Mouse (Mus musculus) CH12.LX (cell line): ENCODE measurements around the gene Diexf. TPM values are rescaled to one million over a fixed set of nuclear protein-coding genes. Genes with fewer than 3 reads are reported as not detected.

ENCODE experiments used
- DNase-seq: peaks from one replicate; pipeline ENCODE4 v3.0.0-alpha.2; 2013; ENCODE audit errors: extremely low read depth
- H3K27ac ChIP-seq: 2 replicates; pipeline ENCODE4 v1.5.1; 2012; ENCODE audit warnings: low read depth, mild to moderate bottlenecking, control low read depth, moderate library complexity; ENCODE audit not compliant: insufficient read depth
- H3K27me3 ChIP-seq: replicated peaks from 2 replicates; pipeline ENCODE3; 2012; ENCODE audit warnings: inconsistent platforms
- H3K36me3 ChIP-seq, 2 experiments: replicated peaks in 1 of 2; 2 replicates each; pipeline versions ENCODE3 to v1.6.1; 2012; ENCODE audit warnings: inconsistent platforms in 1 of 2, low read length in 1 of 2, mild to moderate bottlenecking in 1 of 2, mixed read lengths in 1 of 2, moderate library complexity in 1 of 2; ENCODE audit not compliant: control insufficient read depth in 1 of 2, insufficient read depth in 1 of 2
- H3K4me1 ChIP-seq, 2 experiments: 2 replicates each; pipeline ENCODE4 v1.6.1; 2012; ENCODE audit warnings: inconsistent platforms in 1 of 2, moderate library complexity in 1 of 2; ENCODE audit not compliant: insufficient read depth in 2 of 2, control insufficient read depth in 1 of 2
- H3K4me2 ChIP-seq: 2 replicates; pipeline ENCODE4 v1.6.1; 2012; ENCODE audit warnings: low read depth, mild to moderate bottlenecking, control low read depth; ENCODE audit not compliant: poor library complexity, insufficient read depth, severe bottlenecking
- H3K4me3 ChIP-seq, 3 experiments: fragments of 150-350 bp in 1 of 3; sonication (generic) in 1 of 3; replicated peaks in 1 of 3; 2 replicates each; pipeline versions ENCODE3 to v1.5.1; 2011 to 2012; ENCODE audit warnings: low read depth in 2 of 3, low read length in 2 of 3, mild to moderate bottlenecking in 2 of 3, moderate library complexity in 2 of 3, control low read depth in 1 of 3, improper control_type of control experiment in 1 of 3, inconsistent platforms in 1 of 3, mixed read lengths in 1 of 3; ENCODE audit not compliant: poor library complexity in 1 of 3
- H3K79me2 ChIP-seq: replicated peaks from 2 replicates; pipeline ENCODE4 v1.6.1; 2012; ENCODE audit warnings: mild to moderate bottlenecking, moderate library complexity; ENCODE audit not compliant: control insufficient read depth, poor library complexity, insufficient read depth, severe bottlenecking; ENCODE audit errors: extremely low read depth
- H3K9ac ChIP-seq: 2 replicates; pipeline ENCODE4 v1.6.1; 2012; ENCODE audit warnings: low read depth, mild to moderate bottlenecking, control low read depth, moderate library complexity; ENCODE audit not compliant: insufficient read depth
- H3K9me3 ChIP-seq: replicated peaks from 2 replicates; pipeline ENCODE3; 2012; ENCODE audit warnings: low read length, inconsistent platforms, mixed read lengths
- CHD2 ChIP-seq: IDR thresholded peaks from 2 replicates; pipeline ENCODE4 v1.6.1; 2011; ENCODE audit warnings: low read length, improper control_type of control experiment
- CTCF ChIP-seq, 2 experiments: IDR thresholded peaks in 1 of 2; conservative IDR thresholded peaks in 1 of 2; 2 replicates each; pipeline ENCODE4 v1.5.1; 2011 to 2012; ENCODE audit warnings: low read depth in 2 of 2, low read length in 2 of 2, improper control_type of control experiment in 1 of 2, inconsistent platforms in 1 of 2, mild to moderate bottlenecking in 1 of 2, moderate library complexity in 1 of 2
- E2F4 ChIP-seq: IDR thresholded peaks from 2 replicates; pipeline ENCODE4 v1.6.1; 2011; ENCODE audit warnings: low read depth, low read length, improper control_type of control experiment; ENCODE audit not compliant: insufficient replicate concordance
- EP300 ChIP-seq: IDR thresholded peaks from 2 replicates; pipeline ENCODE4 v1.6.1; 2011; ENCODE audit warnings: low read length, improper control_type of control experiment
- ETS1 ChIP-seq: conservative IDR thresholded peaks from 2 replicates; pipeline ENCODE4 v1.6.1; 2012; ENCODE audit warnings: low read depth, mild to moderate bottlenecking, inconsistent platforms, low read length, improper control_type of control experiment, moderate library complexity
- GABPA ChIP-seq: IDR thresholded peaks from 2 replicates; pipeline ENCODE4 v1.6.1; 2012; ENCODE audit warnings: low read depth, low read length, improper control_type of control experiment, inconsistent platforms; ENCODE audit not compliant: insufficient replicate concordance
- HCFC1 ChIP-seq: IDR thresholded peaks from 2 replicates; pipeline ENCODE4 v1.6.1; 2012; ENCODE audit warnings: low read depth, mild to moderate bottlenecking, inconsistent platforms, low read length, improper control_type of control experiment
- IRF4 ChIP-seq: IDR thresholded peaks from 2 replicates; pipeline ENCODE4 v1.6.1; 2014; ENCODE audit warnings: low read depth, mild to moderate bottlenecking, inconsistent platforms, low read length, improper control_type of control experiment
- JUN ChIP-seq: IDR thresholded peaks from 2 replicates; pipeline ENCODE4 v1.6.1; 2011; ENCODE audit warnings: low read depth, mild to moderate bottlenecking, low read length, improper control_type of control experiment, moderate library complexity; ENCODE audit not compliant: insufficient read depth
- JUND ChIP-seq: conservative IDR thresholded peaks from 2 replicates; pipeline ENCODE4 v1.6.1; 2011; ENCODE audit warnings: low read depth, low read length, improper control_type of control experiment
- KAT2A ChIP-seq: IDR thresholded peaks from 2 replicates; pipeline ENCODE4 v1.6.1; 2012; ENCODE audit warnings: low read length, improper control_type of control experiment, inconsistent platforms; ENCODE audit not compliant: insufficient replicate concordance
- MAX ChIP-seq: IDR thresholded peaks from 2 replicates; pipeline ENCODE4 v1.6.1; 2011; ENCODE audit warnings: low read length, improper control_type of control experiment
- MAZ ChIP-seq: IDR thresholded peaks from 2 replicates; pipeline ENCODE4 v1.6.1; 2012; ENCODE audit warnings: low read depth, mild to moderate bottlenecking, inconsistent platforms, low read length, improper control_type of control experiment, moderate library complexity
- MEF2A ChIP-seq: IDR thresholded peaks from 2 replicates; pipeline ENCODE4 v1.6.1; 2014; ENCODE audit warnings: low read depth, mild to moderate bottlenecking, inconsistent platforms, low read length, improper control_type of control experiment, borderline replicate concordance
- MXI1 ChIP-seq: IDR thresholded peaks from 2 replicates; pipeline ENCODE4 v1.6.1; 2011; ENCODE audit warnings: mild to moderate bottlenecking, low read depth, low read length, improper control_type of control experiment
- MYC ChIP-seq: IDR thresholded peaks from 2 replicates; pipeline ENCODE4 v1.6.1; 2011; ENCODE audit warnings: low read depth, mild to moderate bottlenecking, improper control_type of control experiment, low read length
- NELFE ChIP-seq: IDR thresholded peaks from 2 replicates; pipeline ENCODE4 v1.6.1; 2011; ENCODE audit warnings: low read depth, low read length, improper control_type of control experiment
- PAX5 ChIP-seq: IDR thresholded peaks from 2 replicates; pipeline ENCODE4 v1.6.1; 2012; ENCODE audit warnings: low read length, inconsistent platforms, mixed read lengths
- POLR2A ChIP-seq: IDR thresholded peaks from 2 replicates; pipeline ENCODE4 v1.6.1; 2011; ENCODE audit warnings: low read depth, mild to moderate bottlenecking, improper control_type of control experiment, low read length
- POLR2AphosphoS2 ChIP-seq: IDR thresholded peaks from 2 replicates; pipeline ENCODE4 v1.6.1; 2011; ENCODE audit warnings: low read depth, low read length, improper control_type of control experiment
- SMC3 ChIP-seq: IDR thresholded peaks from 2 replicates; pipeline ENCODE4 v1.6.1; 2011; ENCODE audit warnings: low read depth, low read length, improper control_type of control experiment
- USF1 ChIP-seq: IDR thresholded peaks from 2 replicates; pipeline ENCODE4 v1.6.1; 2014; ENCODE audit warnings: low read depth, mild to moderate bottlenecking, inconsistent platforms, low read length, improper control_type of control experiment
- ZKSCAN1 ChIP-seq: IDR thresholded peaks from 2 replicates; pipeline ENCODE4 v1.6.1; 2012; ENCODE audit warnings: low read depth, inconsistent platforms, low read length, improper control_type of control experiment, borderline replicate concordance
- ZMIZ1 ChIP-seq: IDR thresholded peaks from 2 replicates; pipeline ENCODE4 v1.6.1; 2012; ENCODE audit warnings: low read depth, mild to moderate bottlenecking, inconsistent platforms, low read length, improper control_type of control experiment
- dilution Hi-C: fragments of 300-500 bp; cut with MboI; formaldehyde crosslinking; loops from 2 replicates; pipeline ENCODE4 v1.14.3; 2020; ENCODE audit warnings: low sequenced_read_pairs; ENCODE audit not compliant: extremely low pct_unique_long_range_greater_than_20kb, extremely low pct_ligation_motif_present
- in situ Hi-C: fragments of 300-500 bp; cut with MboI; formaldehyde crosslinking; loops from 3 replicates; pipeline ENCODE4 v1.14.3; 2019; ENCODE audit warnings: low sequenced_read_pairs, low pct_ligation_motif_present, low pct_unique_long_range_greater_than_20kb, mixed read lengths
- polyA plus RNA-seq: library from polyadenylated mRNA; unstranded; fragments of >175 nt; gene quantifications from 2 replicates; pipeline ENCODE4 v1.2.1, GENCODE M21; 2012; ENCODE audit warnings: low read depth; ENCODE audit not compliant: insufficient read length
- total RNA-seq, 2 experiments: library from RNA; depleted of rRNA; stranded (reverse); fragments of 300-350 nt in 1 of 2; fragments of >200 nt in 1 of 2; gene quantifications; 2 replicates each; pipeline ENCODE4 v1.2.3; 2012 to 2014

Gene Diexf
- total and polyA plus RNA-seq, 3 experiments, result 11.4 to 39.7 (median 17.8) TPM

GRCm38 (mm10) chr1:193157111-193157492 is 27.0 kb upstream of the Diexf start:
- no peak for TF ChIP-seq KAT2A
- TF ChIP-seq JUN, result no peak
- TF ChIP-seq SMC3, result no peak
- TF ChIP-seq MAZ, result no peak
- no peak for TF ChIP-seq MYC
- no peak for TF ChIP-seq USF1
- TF ChIP-seq ZMIZ1, result no peak
- TF ChIP-seq POLR2A, result no peak
- no peak for TF ChIP-seq ZKSCAN1
- no peak for TF ChIP-seq MEF2A
- no peak for TF ChIP-seq CHD2
- no peak for TF ChIP-seq ETS1
- TF ChIP-seq EP300, result no peak
- no peak for TF ChIP-seq POLR2AphosphoS2
- TF ChIP-seq E2F4, result no peak
- TF ChIP-seq MXI1, result no peak
- TF ChIP-seq NELFE, result no peak
- TF ChIP-seq CTCF (conservative IDR thresholded peaks at IDR 0.05 in 1 of 2, IDR thresholded peaks at IDR 0.05 in 1 of 2; ENCODE audit: low read depth in 2 of 2, low read length in 2 of 2), result no peak
- no peak for TF ChIP-seq JUND
- TF ChIP-seq HCFC1, result no peak
- no peak overlapping the region for H3K4me2 ChIP-seq
- in situ Hi-C loops (no loop called here), dilution Hi-C loops (no loop called here)
- H3K79me2 ChIP-seq, result no peaks in the 10 kb centered on the region
- DNase-seq, result no peak
- no peak overlapping the region for H3K27ac ChIP-seq
- H3K36me3 ChIP-seq, result no peaks in the 10 kb centered on the region
- peaks cover 2% of the 10 kb centered on the region for H3K27me3 ChIP-seq
- H3K9me3 ChIP-seq, result no peaks in the 10 kb centered on the region
- peaks cover 21 to 33% of the 10 kb centered on the region in 2 experiments; a peak in 3 of 4 replicates for H3K4me1 ChIP-seq
- no peak overlapping the region for H3K9ac ChIP-seq
- H3K4me3 ChIP-seq, result no peak overlapping the region

GRCm38 (mm10) chr1:193156316-193157110 is 26.4 kb upstream of the Diexf start:
- no peak overlapping the region for H3K4me3 ChIP-seq
- no peak overlapping the region for H3K27ac ChIP-seq
- in situ Hi-C loops, result no loop called here
- no peaks in the 10 kb centered on the region for H3K79me2 ChIP-seq
- no peak for DNase-seq
- H3K36me3 ChIP-seq, result no peaks in the 10 kb centered on the region
- H3K4me1 ChIP-seq, result peaks cover 22 to 33% of the 10 kb centered on the region in 2 experiments; a peak in 3 of 4 replicates
- TF ChIP-seq HCFC1, result no peak
- TF ChIP-seq IRF4, result no peak
- TF ChIP-seq USF1, result no peak
- no peak for TF ChIP-seq MXI1
- no peak for TF ChIP-seq ZKSCAN1
- no peak for TF ChIP-seq POLR2AphosphoS2
- no peak for TF ChIP-seq MAX
- no peak for TF ChIP-seq GABPA
- TF ChIP-seq JUND, result no peak
- TF ChIP-seq PAX5, result no peak
- no peak for TF ChIP-seq E2F4
- TF ChIP-seq, all 38 proteins: peak for 0
- dilution Hi-C loops, result no loop called here
- no peak overlapping the region for H3K4me2 ChIP-seq
- H3K9ac ChIP-seq, result no peak overlapping the region
- no peaks in the 10 kb centered on the region for H3K9me3 ChIP-seq
- H3K27me3 ChIP-seq, result peaks cover 2% of the 10 kb centered on the region
